Mouse (Mus musculus) right cerebral cortex, postnatal 10 days (tissue): ENCODE results near the gene Fam71b.
A peak's percentile ranks its signal among the peaks of the same experiment; 100 is the strongest.

Experiments used
- DNase-seq, 2 experiments: peaks; one replicate each; pipeline ENCODE4 v3.0.0; 2021; ENCODE audit warnings: low spot score in 2 of 2

Gene Fam71b

DNA sequence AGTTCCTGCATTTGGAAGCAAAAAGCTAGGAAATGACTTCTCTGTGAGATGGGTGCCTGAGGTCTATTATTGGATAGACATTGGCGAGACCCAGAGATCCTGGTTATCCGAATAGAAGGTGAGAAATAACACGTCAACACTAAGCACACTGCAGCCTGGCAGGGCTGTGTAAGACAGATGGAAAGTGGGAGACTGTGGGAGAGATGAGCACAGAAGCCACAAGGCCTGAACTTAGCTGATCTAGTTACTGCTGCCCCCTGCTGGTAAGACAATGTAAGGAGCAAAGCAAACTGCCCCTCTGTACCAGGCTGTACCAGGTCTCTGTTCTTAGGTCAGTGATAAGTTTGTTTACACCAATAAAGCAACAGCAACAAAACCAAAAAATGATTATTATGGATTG, 34.8 kb downstream of the Fam71b start:
- DNase-seq: peak; percentile 88

DNA sequence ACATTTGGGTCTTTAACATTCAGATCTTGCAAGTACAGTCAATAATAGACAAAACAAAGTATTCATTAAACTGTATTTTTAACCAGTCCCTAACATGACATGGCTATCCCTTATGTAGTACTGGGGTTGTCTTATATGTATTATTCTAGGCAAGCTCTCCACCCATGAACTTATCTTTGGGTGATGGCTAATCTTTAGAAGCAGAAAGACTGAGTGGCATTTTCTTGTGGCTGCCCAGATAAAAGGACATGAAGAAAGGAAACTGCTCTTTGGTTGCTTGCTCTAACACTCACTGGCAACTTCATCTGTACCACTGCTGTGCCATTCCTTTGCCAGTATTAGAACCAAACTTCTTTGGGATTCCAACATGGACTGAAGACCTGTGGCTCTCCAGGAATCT, 39.0 kb downstream of the Fam71b start:
- no peak for DNase-seq

DNA sequence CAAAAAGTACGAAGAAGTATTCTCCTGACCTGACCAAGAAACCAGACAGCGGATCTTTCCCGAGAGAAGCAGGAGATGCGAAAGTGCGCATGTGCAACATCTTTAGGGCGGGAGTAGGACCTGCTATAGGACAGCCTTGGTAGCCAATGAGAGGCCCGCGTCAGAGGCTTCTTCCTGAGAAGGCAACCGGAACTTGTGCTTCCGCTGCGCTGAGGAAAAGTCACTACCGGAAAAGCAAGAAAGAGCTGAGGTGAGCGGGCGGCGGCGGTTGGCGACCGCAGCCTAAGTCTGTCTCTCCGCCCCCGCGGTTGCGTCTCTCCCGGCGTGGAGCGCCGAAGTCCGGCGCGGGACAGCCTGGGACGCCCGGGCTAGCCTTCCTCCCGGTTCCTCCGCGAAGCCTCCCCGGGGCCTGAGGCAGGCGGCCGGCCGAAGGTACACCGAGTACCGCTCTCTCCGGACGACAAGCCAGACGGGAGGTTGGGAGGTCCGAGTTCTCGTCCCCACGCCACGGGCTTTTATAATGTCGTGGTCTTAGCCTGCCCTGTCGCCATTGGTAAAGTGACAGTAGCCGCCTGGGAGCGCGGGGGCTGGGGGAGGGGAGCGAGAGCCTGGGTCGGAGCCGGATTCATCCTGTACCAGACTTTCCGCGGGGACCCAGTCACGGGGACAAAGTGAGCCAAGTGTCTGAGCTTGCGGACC, 40.5 kb downstream of the Fam71b start, which contains the start of gene Med7:
TSS of gene Med7 (plus strand) at position 166 of the 699 bp plus-strand sequence.
- peak; percentile 98 for DNase-seq

DNA sequence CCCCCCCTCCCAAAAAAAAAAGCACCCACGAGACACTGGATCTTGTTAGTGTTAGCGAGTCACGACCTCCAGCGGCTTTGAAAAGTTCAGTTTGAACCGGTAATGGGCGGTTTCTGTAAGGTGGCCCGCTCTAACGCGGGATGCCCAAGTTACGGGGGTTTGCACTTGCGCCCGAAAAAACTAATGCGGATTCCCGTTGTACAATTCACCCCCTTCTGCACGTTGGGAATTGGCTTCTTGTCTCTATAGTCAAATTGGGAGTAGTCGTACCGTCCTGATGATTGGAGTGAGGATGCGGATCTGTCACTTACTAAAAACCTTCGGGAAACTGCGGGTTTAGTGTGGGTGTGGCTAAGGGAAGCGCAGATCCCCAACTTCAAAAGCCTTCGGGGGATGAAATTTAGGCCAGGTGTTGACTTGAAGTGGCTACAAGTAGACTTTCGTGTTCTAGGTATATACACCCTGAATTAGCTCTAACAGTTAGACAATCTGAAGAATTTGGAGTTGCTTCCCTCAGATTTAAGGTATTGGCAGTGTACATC, 41.2 kb downstream of the Fam71b start:
- DNase-seq: no peak

DNA sequence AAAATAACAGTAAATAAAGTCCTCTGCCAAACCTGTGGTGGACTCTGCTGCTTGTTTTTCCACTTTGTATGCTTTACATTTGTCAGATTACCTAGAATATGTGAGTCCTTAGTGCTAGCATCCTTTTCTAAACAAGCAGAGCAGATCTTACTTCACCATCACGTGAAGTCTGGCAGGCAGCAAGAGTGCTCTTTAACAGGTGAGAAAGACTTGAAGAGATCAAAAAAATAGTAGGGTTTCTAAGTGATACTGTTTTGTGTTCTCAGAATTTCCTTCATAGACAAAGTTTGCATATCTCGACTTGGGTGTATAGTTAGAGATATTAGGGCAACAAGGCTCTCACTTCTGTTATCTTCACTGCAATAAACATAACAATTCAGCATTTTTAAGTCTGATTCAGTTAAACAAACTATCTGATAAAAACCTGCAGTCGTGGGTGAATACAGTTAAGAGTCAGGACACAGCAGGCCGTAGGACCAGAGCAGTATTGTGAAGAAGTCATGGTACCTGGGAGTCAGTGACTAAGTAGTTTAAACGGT, 42.7 kb downstream of the Fam71b start:
- DNase-seq: no peak

DNA sequence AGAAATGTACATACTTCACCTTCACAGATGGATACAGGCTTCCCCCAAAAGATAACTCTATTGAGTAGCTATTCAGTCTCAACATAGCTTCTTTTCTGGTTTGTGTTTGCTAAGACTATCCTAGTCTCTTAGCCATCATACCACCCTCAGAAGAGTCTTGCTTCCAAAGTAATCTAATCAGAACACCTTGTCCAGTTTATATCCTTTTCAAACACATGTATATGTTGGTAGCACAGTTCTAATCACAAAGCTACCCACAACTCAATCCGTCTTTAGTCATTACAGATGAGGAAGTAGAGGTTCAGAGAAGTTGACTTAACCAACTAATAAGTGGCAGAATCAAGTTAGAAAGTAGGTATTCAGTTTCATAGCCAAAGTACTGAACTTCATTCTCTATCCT, 45.4 kb downstream of the Fam71b start:
- DNase-seq: no peak

DNA sequence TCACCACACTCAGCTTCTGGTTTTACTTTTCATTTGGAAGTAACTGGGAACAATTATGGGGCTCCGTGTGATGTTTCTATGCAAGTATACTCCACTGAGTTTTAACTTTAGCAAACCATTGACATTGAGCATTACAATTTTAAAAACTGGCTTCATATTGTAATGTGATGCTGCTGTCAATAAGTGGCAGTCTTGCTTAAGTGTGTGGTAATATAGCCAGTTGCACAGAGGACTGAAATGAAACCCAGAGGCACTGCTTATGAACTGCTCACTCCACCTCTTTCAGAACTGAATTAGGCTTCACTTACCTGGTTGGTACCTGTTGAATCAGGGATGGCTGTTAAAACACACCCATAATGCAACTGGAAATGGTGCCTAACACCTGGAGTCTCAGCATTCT, 46.8 kb downstream of the Fam71b start:
- DNase-seq: no peak

DNA sequence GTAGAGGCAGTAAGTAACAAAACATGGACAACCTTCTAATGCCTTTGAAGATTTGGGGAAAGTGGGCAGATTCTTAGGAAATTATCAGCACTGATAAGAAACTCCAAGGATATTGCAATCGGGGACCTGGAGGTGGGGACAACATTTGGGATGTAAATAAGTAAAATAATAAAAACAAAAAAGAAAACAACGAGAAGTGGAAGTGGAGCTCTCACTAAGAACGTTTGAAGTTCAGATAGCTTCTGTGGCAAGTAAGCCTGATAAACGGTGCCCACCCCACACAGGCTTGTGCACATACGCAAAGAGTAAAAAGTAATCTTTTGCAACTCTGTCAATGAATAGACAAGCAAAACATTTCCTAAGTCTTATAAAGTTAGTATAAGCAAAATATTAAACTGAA, 47.6 kb downstream of the Fam71b start:
- no peak for DNase-seq

DNA sequence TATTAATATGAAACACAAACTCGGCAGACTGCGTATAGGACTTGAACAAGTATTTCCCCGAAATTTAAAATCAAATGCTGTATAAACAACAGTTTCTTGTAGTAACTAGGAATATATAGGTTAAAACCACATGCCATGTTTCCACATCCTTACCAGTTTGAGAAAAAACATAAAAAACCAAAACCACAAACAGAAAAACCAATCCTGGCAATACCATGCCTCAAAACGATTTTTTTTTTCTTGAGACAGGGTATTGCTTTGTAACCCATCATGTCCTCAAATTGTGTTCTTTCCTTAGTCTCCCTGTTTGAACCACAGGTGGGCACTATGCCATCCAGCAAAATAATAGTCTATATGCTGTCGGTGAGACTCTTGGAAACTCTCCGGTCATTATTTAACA, 49.8 kb downstream of the Fam71b start:
- DNase-seq: no peak

DNA sequence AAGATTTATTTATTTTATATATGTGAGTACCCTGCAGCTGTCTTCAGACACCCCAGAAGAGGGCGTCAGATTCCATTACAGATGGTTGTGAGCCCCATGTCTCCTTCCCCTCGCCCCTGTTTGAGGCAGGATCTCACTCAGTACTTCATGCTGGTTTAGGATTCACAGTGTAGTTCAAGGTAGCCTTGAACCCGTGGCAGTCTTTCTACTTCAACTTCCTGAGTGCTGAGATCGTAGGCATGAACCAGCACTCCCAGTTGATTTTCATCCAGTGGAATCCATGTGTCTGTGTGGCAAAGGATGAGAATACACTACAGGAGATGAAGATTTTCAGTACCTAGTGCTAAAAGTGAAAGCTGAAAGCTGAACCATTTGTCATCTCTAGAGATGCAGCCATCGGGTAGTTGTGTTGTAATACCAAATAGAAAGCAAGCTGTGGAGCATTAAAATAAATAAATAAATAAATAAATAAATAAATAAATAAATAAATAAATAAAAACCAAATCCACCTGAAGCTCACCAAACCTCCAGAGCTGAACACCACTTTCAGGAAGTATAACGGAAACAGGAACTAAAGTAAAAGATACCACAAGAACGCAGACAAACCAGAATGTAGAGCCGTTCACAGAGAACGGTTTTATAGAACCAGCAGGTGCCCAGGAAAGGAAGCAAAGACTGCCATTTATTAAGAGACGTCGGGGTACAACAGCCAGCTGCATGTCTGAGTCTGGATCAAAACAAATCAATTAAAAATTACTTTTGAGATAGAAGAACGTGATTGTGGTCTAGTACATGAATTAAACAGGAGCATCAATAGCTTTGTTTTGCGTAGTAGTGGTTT, 51.5 kb downstream of the Fam71b start:
- no peak for DNase-seq

DNA sequence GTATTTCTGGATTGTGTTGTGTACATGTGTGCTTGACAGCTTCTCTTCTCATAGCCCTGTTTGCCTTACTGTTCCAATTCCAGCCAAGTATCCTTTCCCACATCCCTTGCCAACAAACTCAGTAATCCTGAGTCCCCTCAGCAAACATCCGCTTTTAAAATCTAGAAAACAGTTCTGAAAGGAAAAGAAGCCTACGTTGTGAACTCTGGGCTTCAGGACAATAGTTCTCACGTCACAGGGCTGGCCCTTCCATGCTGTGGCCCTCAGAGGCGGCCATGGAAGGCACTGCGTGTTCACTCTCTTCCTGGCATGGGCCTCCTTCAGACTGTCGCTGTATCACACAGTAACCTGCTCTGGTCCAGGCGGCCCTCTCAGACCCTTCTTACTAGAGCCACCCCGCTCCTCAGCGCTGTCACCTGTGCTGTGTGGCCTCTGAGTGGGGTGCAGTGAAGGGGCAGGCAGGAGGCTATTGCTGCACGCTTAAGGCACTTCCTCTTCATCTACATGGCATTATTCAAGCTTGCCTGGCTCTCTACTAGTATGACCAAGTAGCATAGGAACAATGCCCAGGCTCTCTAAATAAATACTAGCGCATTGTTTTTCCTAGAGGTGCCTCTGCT, 53.2 kb downstream of the Fam71b start:
- DNase-seq: no peak

DNA sequence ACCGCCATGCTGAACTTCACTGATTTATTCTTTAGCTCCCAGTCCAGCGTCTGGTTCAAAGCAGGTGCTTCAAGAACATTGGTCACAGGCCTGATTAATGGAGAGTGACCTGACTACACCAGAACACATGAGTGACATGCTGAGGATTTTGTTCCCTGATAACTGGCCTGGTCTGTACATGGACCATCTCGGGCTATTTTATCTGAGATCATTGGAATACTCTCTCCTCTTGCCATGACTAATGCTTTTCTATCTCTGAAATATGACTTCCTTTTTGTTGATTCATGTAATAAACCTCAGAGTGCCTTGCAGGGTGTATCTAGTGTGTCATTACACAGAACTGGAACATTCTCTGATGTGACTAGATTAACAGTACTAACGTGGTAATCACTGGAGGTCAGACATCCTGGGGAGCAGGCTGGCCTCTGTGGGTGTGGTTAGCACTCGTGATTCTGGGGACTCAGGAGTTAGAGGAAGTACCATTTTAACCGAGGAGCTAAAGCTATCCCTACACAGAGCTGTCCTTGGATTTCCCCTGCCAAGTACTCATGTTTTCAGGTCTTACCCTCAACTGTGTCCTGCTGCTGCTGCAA, 58.2 kb downstream of the Fam71b start, which contains the start of gene Havcr2:
TSS of gene Havcr2 (plus strand) at position 483 of the 593 bp plus-strand sequence.
- DNase-seq: no peak
